Mouse (Mus musculus) cerebellum, adult 11 months (tissue): ENCODE data around the gene Serpinb7.

Source experiments
- DNase-seq: peaks from one replicate; pipeline ENCODE4 v3.0.0; 2022

Serpinb7 gene

DNA sequence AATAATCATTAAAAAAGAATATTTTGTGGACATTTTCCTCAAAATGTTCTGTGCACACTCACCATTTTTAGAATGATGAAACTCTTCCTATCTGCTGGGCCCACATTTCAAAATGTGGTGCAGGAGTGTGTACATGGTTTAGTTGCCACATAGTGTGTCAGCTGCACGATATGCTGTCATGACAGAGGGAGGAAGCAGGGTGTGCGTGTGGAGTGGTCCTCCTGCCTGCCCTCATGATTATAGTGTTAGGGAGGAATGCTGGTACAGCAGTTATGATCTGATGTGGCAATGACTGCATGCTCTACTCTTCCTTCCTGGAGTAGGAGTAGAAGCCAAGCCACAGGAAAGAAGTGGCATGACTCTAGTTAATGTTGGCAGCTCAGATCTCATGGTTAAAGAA lies 97.3 kb downstream of the Serpinb7 start:
- no peak for DNase-seq

DNA sequence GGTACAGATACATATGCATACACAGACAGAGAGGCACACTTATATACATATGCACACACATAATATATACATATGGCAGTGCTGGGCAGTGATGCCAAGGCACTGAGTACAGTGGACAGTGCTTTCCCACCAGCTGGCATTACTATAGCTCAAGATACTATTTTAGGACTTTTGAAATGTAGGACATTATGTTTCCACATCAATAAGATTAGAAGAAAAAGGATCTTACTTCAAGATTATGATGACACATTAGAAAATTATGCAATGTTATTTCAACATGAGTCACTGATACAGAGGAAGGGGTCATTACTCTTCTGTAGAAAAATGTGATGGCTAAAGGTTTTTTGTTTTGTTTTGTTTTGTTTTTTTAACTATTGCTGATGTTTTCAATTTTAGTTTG lies 102.6 kb downstream of the Serpinb7 start:
- no peak for DNase-seq
